Mouse (Mus musculus): ENCODE measurements around the gene Krt32.

Gene Krt32

DNA sequence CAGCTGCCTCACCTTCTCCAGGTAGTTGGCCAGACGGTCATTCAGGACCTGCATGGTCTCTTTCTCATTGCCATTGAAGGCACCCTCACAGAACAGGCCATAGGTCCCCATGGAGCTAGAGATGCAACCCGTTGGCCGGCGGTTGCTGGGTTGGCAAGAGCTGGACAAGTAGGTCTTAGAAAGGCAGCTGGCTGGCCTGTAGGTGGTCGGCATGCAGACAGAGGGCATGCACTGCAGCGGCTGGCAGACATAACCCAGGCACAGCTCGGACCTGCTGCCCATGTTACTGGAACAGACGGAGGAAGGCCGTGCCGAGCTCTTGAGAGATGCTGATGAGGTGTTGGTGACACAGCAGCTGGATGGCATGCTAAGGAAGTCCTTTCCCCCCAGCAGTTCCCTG lies at the start of gene Krt32:
Gene Krt32 (minus strand): TSS at position 366 of the 400 bp plus-strand sequence.
- DNase-seq, result no peak

DNA sequence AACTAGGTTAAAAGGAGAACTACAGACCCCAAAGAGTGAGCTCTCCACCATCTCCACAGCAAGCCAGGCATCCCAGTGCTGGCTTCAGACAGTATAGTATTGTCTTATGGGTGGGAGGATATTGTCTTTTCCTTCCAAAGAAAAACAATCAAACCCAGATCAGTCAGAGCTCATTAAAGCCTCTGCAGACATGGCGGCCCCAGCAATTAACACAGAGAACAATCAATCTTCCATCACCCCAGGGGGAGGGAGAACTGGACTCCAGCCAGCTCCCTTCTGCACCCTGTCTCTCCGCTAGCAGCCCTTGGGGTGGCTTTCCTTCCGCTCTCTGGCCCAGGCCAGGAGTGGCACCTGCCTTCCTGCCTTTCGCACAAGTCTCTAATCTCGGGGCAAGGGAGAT lies 49.7 kb upstream of the Krt32 start:
- no peak for DNase-seq

DNA sequence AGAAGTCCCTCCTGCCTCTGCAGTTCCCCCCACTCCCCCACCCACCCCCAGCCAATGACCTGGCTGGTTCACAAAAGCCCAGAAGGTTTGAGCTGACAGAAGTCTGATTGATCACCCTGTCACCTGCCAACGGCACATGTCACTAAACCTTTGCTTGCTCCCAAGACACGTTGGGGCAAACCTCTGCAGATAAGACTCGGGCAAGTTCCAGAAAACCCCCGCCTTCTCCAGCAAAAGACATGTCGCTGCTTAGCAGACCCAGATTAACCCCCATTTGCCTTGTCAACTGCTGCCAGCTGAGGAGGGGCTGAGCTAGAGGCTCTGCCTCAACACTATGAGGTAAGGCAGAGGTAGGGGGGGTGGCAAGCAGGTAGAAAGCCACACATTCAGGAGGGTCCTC lies 48.5 kb upstream of the Krt32 start:
- no peak for DNase-seq

DNA sequence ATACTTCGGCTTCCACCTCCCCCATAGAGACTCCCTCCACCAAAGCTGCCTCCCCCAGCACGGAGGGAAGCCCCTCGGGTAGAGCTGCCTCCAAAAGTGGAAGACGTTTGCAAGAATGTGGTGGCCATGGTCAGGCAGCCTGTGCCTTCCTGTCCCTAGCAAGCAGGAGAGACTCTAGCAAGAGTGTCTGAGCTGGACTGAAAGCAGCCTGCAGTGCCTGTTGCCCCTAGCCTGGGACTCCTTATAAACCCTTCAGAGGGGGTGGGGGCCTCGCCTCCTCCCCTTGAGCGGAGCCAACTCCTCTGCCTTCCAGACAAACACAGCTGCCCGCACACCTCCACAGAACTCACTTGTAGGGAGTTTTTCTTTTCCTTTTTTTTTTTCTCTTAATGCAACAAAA lies 47.7 kb upstream of the Krt32 start, which contains the start of gene Krt15:
Gene Krt15 (minus strand): TSS at position 198 of the 400 bp plus-strand sequence.
- DNase-seq, result no peak

DNA sequence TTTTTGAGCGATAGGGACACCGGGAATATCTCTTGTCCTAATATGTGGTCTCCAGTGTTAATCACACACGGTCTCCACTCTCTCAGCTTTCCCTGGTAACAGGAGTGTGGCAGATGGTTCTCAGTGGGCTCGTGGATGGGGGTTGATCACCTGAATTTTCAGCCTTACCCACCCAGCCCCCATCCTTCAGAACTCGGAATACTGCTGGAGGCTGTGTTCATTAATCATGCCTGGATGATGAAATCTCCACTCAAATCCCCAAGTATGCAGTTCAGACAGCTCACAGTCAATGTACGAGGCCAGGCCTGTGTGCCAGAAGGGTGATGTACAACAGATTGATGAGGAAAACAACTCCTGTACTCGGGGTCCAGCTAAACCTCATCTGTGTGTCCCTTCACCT lies 36.9 kb upstream of the Krt32 start:
- no peak for DNase-seq

DNA sequence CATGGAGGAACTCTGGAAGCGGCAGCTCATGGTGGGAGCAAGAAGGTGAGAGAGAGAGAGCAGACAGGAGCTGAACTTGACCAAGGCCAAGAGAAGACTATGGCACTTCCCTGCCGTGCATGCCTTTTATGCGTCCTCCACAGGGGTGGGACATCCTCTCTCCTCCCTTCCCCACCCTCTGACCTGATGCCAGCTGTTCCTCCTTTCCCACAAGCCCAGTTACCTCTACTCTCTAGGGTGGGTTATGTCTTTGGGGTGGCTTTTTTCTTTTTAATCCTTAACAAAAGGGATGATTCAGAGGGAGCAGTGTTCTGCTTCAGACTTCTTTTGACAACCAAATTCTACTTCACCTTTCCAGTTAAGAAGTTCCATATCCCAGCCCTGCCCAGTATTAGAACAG lies 33.4 kb upstream of the Krt32 start, which contains the start of gene Krt13:
Gene Krt13 (minus strand): TSS at position 101 of the 400 bp plus-strand sequence.
- no peak for DNase-seq

DNA sequence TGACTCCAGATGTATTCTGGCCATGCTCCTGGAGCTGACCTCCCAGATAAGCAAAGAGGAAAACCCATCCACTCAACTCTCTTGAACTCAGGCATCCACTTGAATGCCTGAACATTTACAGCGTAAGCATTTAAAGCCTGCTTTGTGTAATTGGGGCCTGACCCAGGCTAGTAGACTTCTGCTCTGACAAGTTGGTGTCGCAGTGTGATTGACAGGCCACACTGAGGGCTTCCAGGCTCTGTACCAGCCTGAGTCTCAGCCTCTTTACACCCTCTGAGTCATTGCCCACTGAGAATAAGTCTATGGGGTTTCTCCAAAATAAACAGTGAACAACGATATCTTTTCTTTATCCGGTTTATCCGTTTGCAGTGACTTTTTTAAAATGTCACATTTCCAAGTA lies 32.3 kb upstream of the Krt32 start:
- no peak for DNase-seq

DNA sequence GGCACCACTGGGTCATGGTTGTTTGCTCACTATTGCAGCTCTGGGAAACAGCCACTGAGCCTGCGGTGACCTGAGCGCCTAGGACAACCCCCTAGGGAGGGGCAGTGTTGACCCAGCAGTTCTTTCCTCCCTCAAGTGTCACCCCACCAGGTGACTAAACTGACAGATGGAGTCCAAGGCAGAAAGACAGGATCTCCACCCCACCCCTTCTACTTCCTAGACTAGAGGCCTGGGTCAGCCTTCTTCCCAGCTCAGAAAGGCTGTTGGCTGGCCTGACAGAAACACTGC lies 25.7 kb upstream of the Krt32 start:
- DNase-seq, result no peak

DNA sequence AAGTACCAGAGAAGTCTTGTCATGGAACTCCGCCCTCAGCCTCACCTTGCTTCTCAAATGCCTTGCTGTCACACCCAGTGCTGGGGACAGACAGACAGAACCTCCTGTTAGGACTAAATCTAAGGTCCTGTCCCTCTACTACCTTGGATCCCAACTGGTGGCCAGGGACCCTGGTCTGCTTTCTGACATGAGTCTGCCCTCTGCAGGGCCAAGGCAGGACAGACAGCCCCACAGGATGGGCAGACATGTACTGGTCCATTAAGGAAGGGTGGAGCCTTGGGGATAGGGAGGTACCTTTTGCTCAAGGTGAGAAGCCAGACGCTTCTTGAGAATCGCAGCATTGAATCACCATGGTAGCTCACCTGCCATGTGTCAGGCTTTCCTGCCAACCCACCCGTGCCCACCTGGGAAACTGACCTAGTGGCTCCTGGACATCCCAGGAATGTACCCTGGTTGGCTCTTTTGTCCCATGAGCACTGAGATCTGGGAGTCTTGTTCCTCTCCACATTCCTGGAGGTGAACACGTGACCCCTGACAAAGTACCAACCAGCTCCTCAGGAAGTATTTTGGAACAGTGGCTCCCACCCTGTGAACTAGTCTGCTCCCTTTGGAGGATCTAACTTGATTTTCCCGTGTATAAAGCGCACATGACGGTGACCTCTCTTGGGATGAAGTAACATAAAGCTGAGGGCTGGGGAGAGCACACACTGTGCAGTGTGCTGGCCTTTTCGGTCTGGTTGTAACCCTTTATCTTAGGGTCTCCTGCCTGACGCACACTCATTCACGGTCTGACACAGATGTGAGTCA lies 25.1 kb upstream of the Krt32 start:
- no peak for DNase-seq

DNA sequence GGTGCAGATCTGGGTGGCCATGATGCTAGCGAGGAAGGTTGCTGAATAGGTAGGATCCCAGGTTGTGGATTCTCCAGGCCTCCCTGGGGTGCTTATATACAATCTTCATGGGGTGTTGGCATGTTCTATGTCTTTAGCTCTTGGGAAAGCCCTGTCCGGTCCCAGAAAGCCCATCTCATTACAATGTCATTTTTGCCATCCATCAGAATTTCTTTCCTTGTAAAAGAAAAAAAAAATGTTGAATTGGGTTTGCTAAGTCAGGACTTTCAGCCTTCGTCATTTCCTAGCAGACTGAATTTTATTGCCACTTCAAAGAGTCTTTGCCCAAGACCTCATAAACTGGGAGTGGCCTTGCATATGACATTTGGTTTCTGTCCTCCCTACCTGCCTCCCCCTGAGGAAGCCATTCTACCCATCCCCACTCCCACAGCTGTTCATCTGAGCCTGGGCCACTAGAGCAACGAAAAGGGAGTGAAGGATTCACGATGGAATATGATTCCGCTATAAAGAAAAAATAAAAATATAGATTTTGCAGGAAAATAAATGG lies 17.6 kb upstream of the Krt32 start, which contains the start of gene Krt36:
Gene Krt36 (minus strand): TSS at position 51 of the 547 bp plus-strand sequence.
- no peak for DNase-seq

DNA sequence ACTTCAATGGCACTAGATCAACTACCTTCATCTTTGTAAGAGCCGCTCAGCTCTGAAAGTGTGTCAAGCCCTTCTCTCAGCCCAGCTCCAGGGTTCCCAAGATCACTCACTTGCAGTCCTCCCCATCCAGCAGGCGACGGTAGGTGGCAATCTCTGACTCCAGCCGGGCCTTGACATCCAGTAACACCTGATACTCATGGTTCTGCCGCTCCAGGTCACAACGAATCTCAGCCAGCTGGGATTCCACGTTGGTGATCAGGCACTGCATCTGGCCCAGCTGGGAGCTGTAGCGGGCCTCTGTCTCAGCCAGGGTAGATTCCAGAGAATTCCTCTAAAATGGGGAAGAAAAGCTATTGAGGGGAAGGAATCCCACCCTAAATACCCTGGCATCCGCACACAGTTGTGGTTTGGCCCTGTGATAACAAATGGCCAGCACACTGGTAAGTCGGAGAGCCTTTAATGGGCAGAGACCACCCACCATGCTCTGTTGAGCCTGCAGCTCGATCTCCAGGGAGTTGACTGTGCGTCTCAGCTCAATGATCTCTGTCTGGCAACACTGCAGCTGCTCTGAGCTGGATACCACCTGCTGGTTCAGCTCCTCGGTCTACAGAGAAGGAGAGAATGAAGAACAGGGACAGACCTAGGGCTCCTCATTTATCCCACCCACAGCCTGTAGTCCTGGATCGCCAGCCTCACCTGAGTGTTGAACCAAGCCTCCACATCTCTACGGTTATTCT lies 14.8 kb upstream of the Krt32 start:
- no peak for DNase-seq

DNA sequence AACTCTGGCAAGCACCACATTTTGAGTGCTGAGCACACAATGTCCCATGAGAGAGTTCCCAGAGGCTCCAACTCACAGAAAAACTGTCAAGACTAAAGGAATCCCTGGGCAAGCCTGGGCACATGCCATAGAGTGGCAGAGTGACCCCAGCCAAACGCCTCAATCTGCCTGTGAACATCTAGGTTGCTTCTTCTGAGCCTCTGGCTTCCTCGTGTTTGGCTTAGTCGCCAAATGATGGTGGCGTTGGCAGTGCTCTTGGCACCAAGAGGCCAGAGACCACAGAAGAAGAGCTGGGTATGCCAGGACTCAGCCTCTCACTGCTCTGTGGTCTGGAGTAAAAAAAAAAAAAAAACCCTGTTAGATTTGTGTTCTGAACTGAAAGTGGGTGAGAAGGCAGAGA lies 12.4 kb upstream of the Krt32 start:
- no peak for DNase-seq

DNA sequence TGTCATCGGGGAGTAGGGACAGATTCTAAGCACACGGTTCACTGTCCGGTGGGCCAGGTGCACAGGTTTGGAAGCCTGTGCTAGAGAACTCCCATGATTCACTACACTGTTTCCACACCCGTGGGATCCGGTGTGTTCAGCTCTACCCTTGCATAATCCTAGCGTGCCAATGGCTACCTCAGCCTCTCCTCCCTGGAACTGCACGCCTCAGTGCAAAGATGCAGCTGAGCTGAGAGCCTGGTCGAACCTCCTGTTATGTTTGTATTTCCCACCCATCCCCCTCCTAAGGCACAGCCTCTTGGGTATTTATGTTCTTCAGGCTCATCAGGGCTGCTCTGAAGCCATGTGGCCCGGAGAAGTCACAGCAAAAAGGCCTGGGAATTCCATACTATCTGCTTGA lies 9.8 kb upstream of the Krt32 start:
- DNase-seq, result no peak

DNA sequence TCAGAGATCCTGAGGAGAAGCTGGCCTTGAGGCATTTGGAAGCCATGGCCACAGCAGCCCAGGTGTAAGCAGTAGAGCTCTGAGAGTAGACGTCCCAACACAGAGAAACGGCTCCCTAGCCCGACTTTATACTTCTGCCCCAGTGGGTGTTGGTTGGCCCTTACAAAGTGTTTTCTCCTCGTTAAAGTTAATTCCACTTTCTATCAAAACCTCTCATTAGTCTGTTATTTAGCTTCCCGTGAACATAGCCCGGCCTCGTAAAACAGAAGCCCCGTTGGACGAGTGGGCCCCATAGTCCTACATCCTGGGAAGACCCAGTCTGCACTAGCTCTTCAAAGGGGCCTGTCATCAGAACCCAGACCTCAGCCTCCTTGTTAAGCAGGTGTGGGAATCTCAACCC lies 8.1 kb upstream of the Krt32 start, which contains the start of gene Krt35:
Gene Krt35 (minus strand): TSS at position 101 of the 400 bp plus-strand sequence.
- no peak for DNase-seq

DNA sequence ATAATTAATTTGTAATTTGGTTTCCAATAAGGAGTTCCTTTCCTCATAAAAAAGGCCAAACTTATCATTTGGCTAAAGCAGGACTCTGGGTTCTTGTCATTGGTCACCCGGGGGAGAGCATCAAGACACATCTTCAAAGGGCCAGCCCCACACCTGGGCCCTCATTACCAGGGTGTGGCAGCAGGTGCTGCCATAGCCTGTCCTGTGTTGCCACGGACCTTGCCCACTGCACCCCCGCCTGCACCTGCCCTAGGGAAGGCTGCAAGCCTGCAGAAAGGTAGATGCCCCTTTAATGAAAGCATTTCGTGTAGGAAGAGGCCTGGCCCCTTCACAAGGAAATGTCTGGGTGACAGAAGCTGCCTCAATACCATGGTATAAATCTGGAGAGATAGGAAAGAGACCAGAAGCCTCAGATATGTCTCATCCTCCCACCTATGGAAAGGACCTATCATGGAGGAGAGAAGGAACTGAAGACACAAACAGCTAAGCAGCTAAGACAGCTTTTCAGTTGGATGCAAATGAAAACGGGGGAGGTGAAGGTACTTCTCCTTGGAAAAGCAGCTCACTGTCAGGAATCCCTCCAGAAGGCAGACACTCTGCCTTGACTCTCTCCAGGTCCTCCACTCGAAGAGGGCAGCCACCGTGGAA lies 476 bp upstream of the Krt32 start:
- no peak for DNase-seq

DNA sequence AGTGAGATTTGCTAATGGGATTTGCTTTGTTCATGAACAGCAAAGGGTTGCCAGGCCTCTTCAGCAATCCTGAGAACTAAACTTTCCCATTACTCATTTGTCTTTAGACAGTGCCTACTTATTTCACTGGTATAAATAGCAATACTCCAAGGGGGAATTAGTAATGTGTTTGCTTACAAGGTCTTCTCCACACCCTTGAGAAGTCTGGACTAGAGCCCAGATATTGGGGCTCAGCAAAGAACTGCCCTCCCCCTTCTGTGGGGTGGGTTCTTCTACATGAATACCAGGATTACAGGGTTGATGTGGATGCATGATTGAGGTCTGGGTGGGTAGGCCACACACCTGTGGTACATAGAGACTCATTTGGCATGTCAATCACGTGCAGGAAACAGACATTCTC lies 14.2 kb downstream of the Krt32 start:
- no peak for DNase-seq

DNA sequence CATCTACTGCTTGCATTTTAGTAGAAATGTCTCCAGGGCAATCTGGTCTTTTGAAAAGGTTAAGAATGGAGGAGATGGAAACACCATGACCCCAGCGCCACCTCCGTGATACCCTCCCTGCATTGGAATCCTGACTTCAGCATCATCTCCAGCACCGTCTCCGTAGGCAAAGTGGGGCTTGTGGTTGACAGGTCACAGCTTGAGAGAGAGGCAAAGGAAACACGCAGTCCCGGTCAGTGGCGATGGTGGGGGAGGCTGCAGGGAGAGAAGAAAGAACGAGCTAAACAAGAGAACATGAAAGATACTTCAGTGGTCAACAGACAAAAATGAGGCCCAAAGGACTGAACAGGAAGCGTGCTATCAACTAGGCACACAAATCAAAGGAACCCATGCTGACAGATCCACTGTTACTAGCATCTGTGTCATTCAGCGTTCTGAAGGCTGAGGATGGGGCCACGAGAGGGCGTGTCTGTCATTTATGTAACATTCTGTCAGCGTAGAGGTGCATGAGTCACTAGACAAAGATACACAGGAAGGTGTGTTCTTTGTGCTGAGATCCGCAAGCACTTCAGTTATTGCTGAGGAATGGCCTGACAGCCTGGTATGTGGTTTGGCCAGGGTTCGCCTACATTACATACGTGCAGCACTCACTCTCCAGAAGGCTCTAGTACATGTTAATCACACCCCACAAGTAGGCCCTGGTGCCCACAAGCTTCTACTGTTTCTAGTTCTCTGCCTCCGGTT lies 20.6 kb downstream of the Krt32 start:
- no peak for DNase-seq

DNA sequence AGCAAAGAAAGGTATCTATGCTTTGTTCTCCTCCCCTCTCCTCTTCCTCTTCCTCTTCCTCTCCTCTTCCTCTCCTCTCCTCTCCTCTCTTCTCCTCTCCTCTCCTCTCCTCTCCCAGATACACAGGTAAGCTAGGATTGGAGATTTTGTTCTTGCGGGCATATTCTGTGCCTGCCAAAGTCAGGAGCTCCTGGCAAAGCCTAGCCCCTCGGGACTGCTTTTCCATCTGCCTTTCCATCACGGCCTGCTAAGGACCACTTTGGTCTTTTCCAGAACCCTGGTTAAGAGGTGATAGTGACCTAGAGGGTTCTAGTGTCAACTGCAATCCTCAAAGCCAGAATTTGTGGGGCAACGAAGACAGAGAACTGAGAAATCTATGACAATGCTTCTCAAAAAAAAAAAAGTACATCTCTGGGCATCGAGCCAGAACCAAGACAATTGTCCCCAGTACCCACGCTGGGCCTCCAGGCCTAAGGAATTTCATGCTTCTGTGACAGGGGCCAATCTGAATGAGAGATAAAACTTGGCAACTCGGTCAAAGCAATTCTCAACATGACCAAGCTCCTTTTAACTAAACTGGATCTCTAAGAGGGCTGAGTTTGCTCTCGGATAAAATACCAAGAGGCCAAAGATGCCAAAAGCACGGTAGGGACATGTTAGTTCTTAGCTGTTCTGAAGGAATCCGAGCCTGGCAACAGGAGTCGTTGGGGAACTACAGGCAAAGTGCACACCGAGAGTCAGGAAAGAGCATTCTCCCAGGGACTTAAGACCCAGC lies 21.6 kb downstream of the Krt32 start:
- DNase-seq, result no peak

DNA sequence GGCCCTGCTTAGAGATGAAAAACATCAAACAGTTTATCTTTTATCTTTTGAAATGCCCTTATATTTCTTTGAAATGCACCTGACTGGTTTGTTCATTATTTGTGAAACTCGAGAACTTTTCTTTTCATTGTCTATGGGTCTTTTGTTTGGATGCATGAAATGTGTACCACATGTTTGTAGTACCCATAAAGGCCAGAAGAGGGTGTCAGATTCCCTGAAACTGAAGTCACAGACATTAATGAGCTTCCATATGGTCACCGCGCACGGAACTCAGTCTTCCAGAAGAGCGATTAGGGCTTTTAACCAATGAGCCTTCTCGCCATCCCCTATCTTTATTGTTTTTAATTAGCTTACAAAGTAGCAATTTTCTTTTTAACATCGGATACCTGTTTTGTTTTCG lies 29.2 kb downstream of the Krt32 start:
- DNase-seq, result no peak

DNA sequence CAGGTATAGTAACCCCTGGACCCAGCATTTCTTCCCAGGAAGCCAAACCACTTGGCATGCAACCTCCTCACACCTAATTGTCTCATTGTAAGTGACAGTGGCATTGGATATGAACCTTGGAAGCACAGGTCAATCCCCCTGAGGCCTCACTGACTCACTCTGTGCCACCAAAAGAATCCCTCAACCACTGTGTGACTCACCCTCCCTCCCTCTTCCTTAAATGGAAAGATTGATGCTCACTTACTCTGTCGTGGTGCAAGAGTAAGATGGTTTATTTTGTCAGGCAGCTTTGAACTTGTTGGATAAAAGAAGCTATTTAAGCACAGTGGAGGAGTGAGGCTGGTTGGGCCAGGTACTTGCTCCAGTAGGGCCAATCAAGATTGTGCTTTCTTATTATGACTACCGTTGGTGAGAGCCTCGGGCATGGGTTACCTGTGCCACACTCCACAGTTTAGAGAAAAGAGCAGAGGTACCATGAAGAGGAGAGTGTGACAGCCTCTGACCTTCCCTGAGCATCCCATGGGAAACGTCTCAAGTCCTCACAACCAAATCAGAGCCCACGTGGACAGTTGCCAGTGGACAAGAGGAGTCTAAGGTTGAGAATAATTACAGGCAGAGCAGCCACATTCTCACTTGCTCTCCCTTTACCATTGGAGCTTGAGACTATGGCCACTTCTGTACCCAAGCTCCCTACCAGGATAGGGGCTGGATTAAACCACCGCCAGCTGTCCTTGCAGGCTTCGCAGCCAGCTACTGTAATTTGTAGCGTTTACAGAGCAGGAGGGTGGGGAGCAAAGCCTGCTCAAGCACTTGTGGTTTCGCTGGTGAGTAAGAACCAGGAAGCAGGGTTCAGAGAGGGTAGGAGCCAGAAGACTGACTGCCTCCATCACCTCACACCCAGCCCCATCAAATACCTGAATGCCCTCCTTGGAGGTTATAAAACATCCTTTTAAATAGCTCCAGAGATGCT lies 32.1 kb downstream of the Krt32 start:
- DNase-seq, result no peak

DNA sequence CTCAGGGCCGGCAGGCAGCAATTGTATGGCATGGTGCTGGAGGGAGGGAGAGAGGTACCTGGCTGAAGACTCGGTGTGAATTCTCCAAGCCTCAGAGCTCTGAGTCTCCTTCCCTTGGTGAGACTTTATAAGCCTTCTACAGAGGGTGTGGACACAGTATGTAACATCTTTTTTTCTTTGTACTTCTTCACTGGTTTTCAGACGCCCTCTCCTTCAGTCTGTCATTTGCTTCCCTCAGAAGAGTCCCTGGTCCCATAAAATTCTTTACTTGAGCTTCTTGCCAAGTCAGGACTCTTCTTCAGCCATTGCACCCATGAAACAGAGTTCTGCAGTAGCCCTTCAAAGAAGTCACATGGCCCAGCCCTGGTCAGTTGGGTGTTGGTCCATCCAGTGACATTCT lies 37.6 kb downstream of the Krt32 start, which contains the start of gene Krt31:
Gene Krt31 (minus strand): TSS at position 101 of the 400 bp plus-strand sequence.
- no peak for DNase-seq
